Mouse (Mus musculus): ENCODE measurements around the gene Slc23a2. TPM values are rescaled to one million over a fixed set of nuclear protein-coding genes. Genes with fewer than 3 reads are reported as not detected.
A peak's percentile ranks its signal among the peaks of the same experiment; 100 is the strongest.

Gene Slc23a2
- polyA plus RNA-seq, 1 experiment from 2014 or later: 36.8 TPM

DNA sequence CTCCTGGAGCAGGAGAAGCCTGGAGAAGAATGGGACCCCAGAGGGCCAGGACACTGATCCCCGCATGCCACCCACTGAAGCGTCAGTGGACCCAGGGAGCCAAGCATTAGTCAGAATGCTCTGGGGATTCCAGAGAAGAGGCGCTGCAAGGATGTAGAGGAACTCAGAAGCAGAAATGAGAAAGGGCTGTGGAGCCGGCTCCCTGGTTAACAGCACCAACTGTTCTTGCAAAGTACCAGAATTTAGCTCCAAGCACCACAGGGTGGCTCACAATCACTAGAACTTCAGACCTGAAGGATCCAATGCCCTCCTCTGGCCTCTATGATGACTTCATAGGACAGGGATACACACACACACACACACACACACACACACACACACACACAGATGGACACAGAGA, 32.6 kb downstream of the Slc23a2 start:
- Histone ChIP-seq H3K27me3 (replicated peaks) (no peaks in the 10 kb centered on the region), H3K27ac (replicated peaks) (no peak overlapping the region), H3K9me3 (replicated peaks) (no peaks in the 10 kb centered on the region), H3K36me3 (no peaks in the 10 kb centered on the region), H3K9ac (replicated peaks) (no peak overlapping the region), H3K4me1 (peaks cover 46% of the 10 kb centered on the region), H3K4me2 (no peak overlapping the region), H3K4me3 (replicated peaks) (no peak overlapping the region)
- ATAC-seq (ENCODE audit: low FRiP score): no peak
- 85% methylated on average over 4 of the region's 4 CpGs for WGBS

- WGBS: 77% methylated on average over 2 of the region's 2 CpGs
- H3K4me3 ChIP-seq (replicated peaks): no peak overlapping the region
- ATAC-seq (ENCODE audit: low FRiP score): no peak
- no peak overlapping the region for H3K4me2 ChIP-seq
- H3K36me3 ChIP-seq: no peaks in the 10 kb centered on the region
- no peak overlapping the region for H3K27ac ChIP-seq (replicated peaks)
- H3K9ac ChIP-seq (replicated peaks): no peak overlapping the region
- no peaks in the 10 kb centered on the region for H3K9me3 ChIP-seq (replicated peaks)
- peaks cover 50% of the 10 kb centered on the region for H3K4me1 ChIP-seq
- no peaks in the 10 kb centered on the region for H3K27me3 ChIP-seq (replicated peaks)
Measured at GRCm38 (mm10) chr2:132111905-132112304, 33.0 kb downstream of the Slc23a2 start.

DNA sequence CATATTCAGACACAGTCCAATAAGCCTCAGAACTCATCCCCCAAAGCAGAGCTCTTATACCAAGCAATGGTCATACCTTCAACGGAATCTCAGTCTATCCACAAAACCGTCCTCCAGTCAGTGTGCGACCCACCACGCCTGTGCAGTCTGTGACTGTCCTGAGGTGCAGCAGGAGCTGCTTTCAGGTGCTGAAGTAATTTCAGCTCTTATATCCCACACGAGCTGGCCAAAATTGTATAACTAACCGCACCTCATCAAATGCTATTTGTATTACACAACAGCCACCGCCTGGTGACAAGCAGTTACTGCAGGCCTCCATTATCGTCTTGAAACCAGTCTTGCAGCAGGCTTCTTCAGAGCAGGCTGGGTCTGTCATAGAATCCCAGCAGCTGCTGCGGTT, 33.6 kb downstream of the Slc23a2 start:
- no peak overlapping the region for H3K4me3 ChIP-seq (replicated peaks)
- H3K4me1 ChIP-seq: peaks cover 56% of the 10 kb centered on the region
- peak; percentile 51; the same call in 1 of the 2 replicates for ATAC-seq (ENCODE audit: low FRiP score)
- H3K27ac ChIP-seq (replicated peaks): peak overlapping the region; percentile 6; the same call in 1 of the 2 replicates
- no peaks in the 10 kb centered on the region for H3K36me3 ChIP-seq
- no peak overlapping the region for H3K4me2 ChIP-seq
- H3K9me3 ChIP-seq (replicated peaks): no peaks in the 10 kb centered on the region
- no peak overlapping the region for H3K9ac ChIP-seq (replicated peaks)
- H3K27me3 ChIP-seq (replicated peaks): no peaks in the 10 kb centered on the region
- 49% methylated on average over 9 of the region's 9 CpGs for WGBS

DNA sequence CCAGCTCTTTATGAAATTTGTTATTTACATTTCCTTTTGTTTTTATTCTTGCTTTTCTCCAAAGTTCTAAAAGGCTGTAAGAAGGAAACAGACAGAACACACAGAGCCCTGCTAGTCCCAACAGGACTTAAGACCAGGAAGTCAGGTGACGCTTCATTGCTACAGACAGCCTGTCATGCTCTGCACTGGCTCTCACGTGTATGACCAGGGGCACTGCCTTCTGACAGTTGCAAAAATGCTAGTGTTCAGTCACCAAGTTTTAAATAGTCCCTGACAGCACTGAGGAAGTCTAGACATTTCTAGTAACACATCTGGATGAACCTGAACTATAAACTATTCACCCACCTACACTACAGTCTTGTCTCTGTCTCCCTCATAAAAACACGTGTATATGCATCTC, 34.2 kb downstream of the Slc23a2 start:
- no peaks in the 10 kb centered on the region for H3K27me3 ChIP-seq (replicated peaks)
- H3K9ac ChIP-seq (replicated peaks): no peak overlapping the region
- no peak for ATAC-seq (ENCODE audit: low FRiP score)

DNA sequence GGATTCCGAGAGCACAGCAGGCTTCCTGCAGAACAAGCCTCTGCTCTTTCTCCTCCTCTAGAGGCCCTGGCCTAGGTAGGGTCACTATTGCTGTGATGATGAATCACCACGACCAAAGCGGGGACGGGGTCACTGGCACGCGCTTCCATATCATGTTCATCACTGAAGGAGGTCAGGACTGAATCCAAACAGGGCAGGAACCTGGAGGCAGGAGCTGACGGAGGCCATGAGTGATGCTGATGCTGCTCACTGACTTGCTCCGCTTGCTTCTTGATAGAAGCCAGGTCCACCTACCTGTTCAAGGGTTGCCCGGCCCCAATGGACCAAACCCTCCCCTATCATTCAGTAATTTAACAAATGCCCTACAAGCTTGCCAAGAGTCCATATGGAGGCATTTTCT, 35.9 kb downstream of the Slc23a2 start:
- no peaks in the 10 kb centered on the region for H3K9me3 ChIP-seq (replicated peaks)
- no peak overlapping the region for H3K27ac ChIP-seq (replicated peaks)
- H3K4me1 ChIP-seq: peaks cover 47% of the 10 kb centered on the region
- H3K36me3 ChIP-seq: no peaks in the 10 kb centered on the region
- no peak for ATAC-seq (ENCODE audit: low FRiP score)
- H3K4me3 ChIP-seq (replicated peaks): no peak overlapping the region
- no peak overlapping the region for H3K4me2 ChIP-seq
- no peak overlapping the region for H3K9ac ChIP-seq (replicated peaks)
- no peaks in the 10 kb centered on the region for H3K27me3 ChIP-seq (replicated peaks)
- 97% methylated on average over 9 of the region's 9 CpGs for WGBS

More for the DNA sequence above, 34.2 kb downstream of the Slc23a2 start:
- WGBS: 63% methylated on average over 3 of the region's 3 CpGs
- Histone ChIP-seq H3K4me2 (no peak overlapping the region), H3K4me3 (replicated peaks) (no peak overlapping the region), H3K27ac (replicated peaks) (no peak overlapping the region), H3K36me3 (no peaks in the 10 kb centered on the region), H3K9me3 (replicated peaks) (no peaks in the 10 kb centered on the region), H3K4me1 (peaks cover 60% of the 10 kb centered on the region)

- peak overlapping the region; percentile 29; the same call in 1 of the 2 replicates for H3K27ac ChIP-seq (replicated peaks)
- no peak overlapping the region for H3K4me2 ChIP-seq
- 45% methylated on average over 9 of the region's 9 CpGs for WGBS
- H3K4me3 ChIP-seq (replicated peaks): no peak overlapping the region
- H3K9ac ChIP-seq (replicated peaks): no peak overlapping the region
- no peaks in the 10 kb centered on the region for H3K9me3 ChIP-seq (replicated peaks)
- no peak for ATAC-seq (ENCODE audit: low FRiP score)
- no peaks in the 10 kb centered on the region for H3K36me3 ChIP-seq
- H3K4me1 ChIP-seq: peaks cover 44% of the 10 kb centered on the region
- no peaks in the 10 kb centered on the region for H3K27me3 ChIP-seq (replicated peaks)
Measured at GRCm38 (mm10) chr2:132107611-132108010, 37.3 kb downstream of the Slc23a2 start.

DNA sequence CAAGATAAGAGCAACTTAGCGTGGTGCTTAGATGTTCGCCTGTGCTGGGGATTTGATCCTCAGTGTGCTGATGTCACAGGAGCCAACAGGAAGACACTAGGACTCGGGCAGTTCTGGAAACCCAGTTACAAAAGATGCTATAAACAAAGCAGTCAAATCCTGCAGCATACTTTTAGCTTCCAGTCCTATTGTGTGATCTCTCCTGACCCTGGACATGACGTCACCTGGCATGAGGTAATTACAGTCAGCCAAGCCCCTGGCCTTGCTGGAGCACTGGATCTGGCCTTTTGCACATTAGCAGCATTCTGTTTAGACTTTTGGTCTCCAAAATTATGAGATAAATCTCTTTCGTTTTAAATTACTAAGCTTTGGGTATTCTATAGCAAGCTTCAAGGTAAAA, 38.8 kb downstream of the Slc23a2 start:
- Histone ChIP-seq H3K27me3 (replicated peaks) (no peaks in the 10 kb centered on the region), H3K4me3 (replicated peaks) (no peak overlapping the region), H3K27ac (replicated peaks) (0 out of 2 replicates have a peak overlapping the region, but pooled peaks have one; percentile 2), H3K4me1 (peaks cover 31% of the 10 kb centered on the region), H3K36me3 (no peaks in the 10 kb centered on the region), H3K4me2 (no peak overlapping the region), H3K9ac (replicated peaks) (no peak overlapping the region), H3K9me3 (replicated peaks) (no peaks in the 10 kb centered on the region)
- 69% methylated on average over 5 of the region's 5 CpGs for WGBS
- ATAC-seq (ENCODE audit: low FRiP score): no peak

GRCm38 (mm10) chr2:132103265-132103664, 41.6 kb downstream of the Slc23a2 start:
- 18% methylated on average over 8 of the region's 8 CpGs for WGBS

GRCm38 (mm10) chr2:132102505-132103130, 42.3 kb downstream of the Slc23a2 start:
- H3K27ac ChIP-seq (replicated peaks): no peak overlapping the region
- H3K9me3 ChIP-seq (replicated peaks): no peaks in the 10 kb centered on the region
- peaks cover 21% of the 10 kb centered on the region for H3K36me3 ChIP-seq
- H3K9ac ChIP-seq (replicated peaks): no peak overlapping the region
- no peak overlapping the region for H3K4me2 ChIP-seq
- 76% methylated on average over 10 of the region's 10 CpGs for WGBS
- ATAC-seq (ENCODE audit: low FRiP score): no peak
- H3K4me1 ChIP-seq: peaks cover 21% of the 10 kb centered on the region
- no peak overlapping the region for H3K4me3 ChIP-seq (replicated peaks)
- no peaks in the 10 kb centered on the region for H3K27me3 ChIP-seq (replicated peaks)

More at GRCm38 (mm10) chr2:132103265-132103664, 41.6 kb downstream of the Slc23a2 start:
- Histone ChIP-seq H3K27me3 (replicated peaks) (no peaks in the 10 kb centered on the region), H3K4me1 (peaks cover 27% of the 10 kb centered on the region), H3K9me3 (replicated peaks) (no peaks in the 10 kb centered on the region), H3K27ac (replicated peaks) (no peak overlapping the region), H3K4me3 (replicated peaks) (no peak overlapping the region), H3K9ac (replicated peaks) (no peak overlapping the region), H3K36me3 (peaks cover 18% of the 10 kb centered on the region), H3K4me2 (no peak overlapping the region)
- ATAC-seq (ENCODE audit: low FRiP score): no peak

DNA sequence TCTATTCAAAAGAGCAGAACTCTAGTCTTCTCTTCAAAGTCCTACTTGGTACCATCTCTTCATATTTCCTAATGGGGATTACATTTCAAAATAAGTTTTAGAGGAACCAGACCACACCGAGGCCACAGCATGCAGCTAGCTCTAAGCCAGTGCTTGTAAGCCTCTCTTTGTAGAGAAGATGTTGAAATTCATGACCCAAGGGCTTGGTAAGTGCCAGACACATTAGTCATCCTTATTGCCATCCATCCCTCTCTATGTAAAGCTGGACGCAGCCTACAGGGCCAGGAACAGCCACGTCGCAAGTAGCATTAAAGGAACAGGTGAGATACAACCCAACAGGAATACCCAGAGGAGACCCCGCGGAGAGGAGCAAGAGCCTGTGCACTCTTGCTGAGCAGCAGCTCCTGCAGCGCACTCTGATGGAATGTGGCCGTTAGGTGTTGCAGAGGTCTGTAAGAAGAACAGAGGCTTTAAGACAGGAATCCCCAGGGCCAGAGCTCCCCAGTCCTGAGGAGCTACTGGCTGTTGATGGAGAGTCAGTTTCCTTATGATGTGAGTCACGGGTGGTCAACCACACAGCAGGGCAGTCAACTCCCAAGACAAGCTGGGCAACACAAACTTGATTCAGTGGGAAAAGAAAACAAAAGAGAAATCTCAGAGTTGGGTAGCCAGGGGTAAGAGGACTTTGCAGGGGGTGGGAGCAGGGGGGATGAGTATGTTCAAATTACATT, 45.8 kb downstream of the Slc23a2 start:
- H3K4me1 ChIP-seq: peaks cover 6% of the 10 kb centered on the region; the same call in 1 of the 2 replicates
- WGBS: 86% methylated on average over 9 of the region's 9 CpGs
- no peak overlapping the region for H3K4me3 ChIP-seq (replicated peaks)
- H3K27ac ChIP-seq (replicated peaks): no peak overlapping the region
- no peaks in the 10 kb centered on the region for H3K9me3 ChIP-seq (replicated peaks)
- H3K36me3 ChIP-seq: peaks cover 21% of the 10 kb centered on the region
- no peak overlapping the region for H3K9ac ChIP-seq (replicated peaks)
- no peak for ATAC-seq (ENCODE audit: low FRiP score)
- no peaks in the 10 kb centered on the region for H3K27me3 ChIP-seq (replicated peaks)
- H3K4me2 ChIP-seq: no peak overlapping the region

GRCm38 (mm10) chr2:132098365-132098764, 46.5 kb downstream of the Slc23a2 start:
- no peak overlapping the region for H3K9ac ChIP-seq (replicated peaks)
- WGBS: 94% methylated on average over 4 of the region's 4 CpGs
- no peak overlapping the region for H3K4me3 ChIP-seq (replicated peaks)
- no peak overlapping the region for H3K4me2 ChIP-seq
- H3K9me3 ChIP-seq (replicated peaks): no peaks in the 10 kb centered on the region
- no peak for ATAC-seq (ENCODE audit: low FRiP score)
- no peak overlapping the region for H3K27ac ChIP-seq (replicated peaks)
- H3K4me1 ChIP-seq: peaks cover 5% of the 10 kb centered on the region; the same call in 1 of the 2 replicates
- H3K36me3 ChIP-seq: peaks cover 21% of the 10 kb centered on the region
- no peaks in the 10 kb centered on the region for H3K27me3 ChIP-seq (replicated peaks)

DNA sequence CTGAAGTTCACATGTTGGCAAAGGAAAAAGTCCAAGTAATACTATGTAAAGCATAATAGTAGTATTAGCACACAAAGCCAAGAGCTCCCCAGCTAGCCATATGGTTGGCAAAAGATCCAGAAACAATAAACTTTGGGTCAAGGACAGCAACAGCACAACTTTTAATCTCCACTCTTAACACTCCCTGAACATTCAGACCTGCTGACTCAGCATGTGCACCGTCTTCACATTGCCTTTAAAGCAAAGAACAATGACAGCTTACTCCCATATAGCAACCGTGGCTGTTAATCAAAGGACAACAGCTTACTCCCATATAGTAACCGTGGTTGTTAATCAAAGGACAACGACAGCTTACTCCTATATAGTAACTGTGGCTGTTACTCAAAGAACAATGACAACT, 48.3 kb downstream of the Slc23a2 start:
- no peak for ATAC-seq (ENCODE audit: low FRiP score)
- no peak overlapping the region for H3K27ac ChIP-seq (replicated peaks)
- no peaks in the 10 kb centered on the region for H3K9me3 ChIP-seq (replicated peaks)
- no peaks in the 10 kb centered on the region for H3K27me3 ChIP-seq (replicated peaks)
- 54% methylated on average over 4 of the region's 4 CpGs for WGBS
- no peak overlapping the region for H3K4me2 ChIP-seq
- 0 out of 2 replicates have a peak, but pooled peaks cover 2% of the 10 kb centered on the region for H3K4me1 ChIP-seq
- H3K9ac ChIP-seq (replicated peaks): no peak overlapping the region
- H3K36me3 ChIP-seq: peaks cover 33% of the 10 kb centered on the region
- no peak overlapping the region for H3K4me3 ChIP-seq (replicated peaks)
